Mouse (Mus musculus) heart, embryonic 14.5 days (tissue): ENCODE measurements around the gene Gata1. TPM values are rescaled to one million over a fixed set of nuclear protein-coding genes. Genes with fewer than 3 reads are reported as not detected.
"Not testable (repeated sequence)": the region's sequence is repeated elsewhere in the genome, so short reads cannot be mapped to it uniquely, and the experiment has no call there.

Source experiments
- ATAC-seq: fragments of 200-750 bp; cut with Nextera tagmentation; 2 replicates; pipeline ENCODE4 v1.8.0; 2017; ENCODE audit warnings: low read depth, moderate TSS enrichment; ENCODE audit not compliant: insufficient number of reproducible peaks, insufficient read depth, low FRiP score
- H3K27ac ChIP-seq, 2 experiments: fragments of 200-500 bp in 1 of 2; fragments of 300-500 bp in 1 of 2; sonication (generic) in 1 of 2; replicated peaks in 1 of 2; 2 replicates each; pipeline ENCODE4 v1.5.1; 2012 to 2014; ENCODE audit warnings: low read depth in 2 of 2, low read length in 2 of 2, control low read depth in 1 of 2, mild to moderate bottlenecking in 1 of 2, mixed read lengths in 1 of 2; ENCODE audit not compliant: control insufficient read depth in 1 of 2, insufficient read depth in 1 of 2
- H3K27me3 ChIP-seq: fragments of 300-500 bp; sonication (generic); 2 replicates; pipeline ENCODE4 v1.6.1; 2014; ENCODE audit warnings: mild to moderate bottlenecking, low read length, control low read depth; ENCODE audit not compliant: control insufficient read depth, insufficient read depth
- H3K36me3 ChIP-seq: fragments of 300-500 bp; sonication (generic); 2 replicates; pipeline ENCODE4 v1.6.1; 2014; ENCODE audit warnings: mild to moderate bottlenecking, control low read depth, low read length, mixed read lengths; ENCODE audit not compliant: control insufficient read depth, insufficient read depth
- H3K4me1 ChIP-seq, 2 experiments: fragments of 200-500 bp in 1 of 2; fragments of 300-500 bp in 1 of 2; sonication (generic) in 1 of 2; 2 replicates each; pipeline ENCODE4 v1.6.1; 2012 to 2014; ENCODE audit warnings: low read length in 2 of 2, control low read depth in 1 of 2, mixed read lengths in 1 of 2; ENCODE audit not compliant: control insufficient read depth in 2 of 2, insufficient read depth in 2 of 2
- H3K4me2 ChIP-seq: fragments of 300-500 bp; sonication (generic); 2 replicates; pipeline ENCODE4 v1.6.1; 2014; ENCODE audit warnings: mild to moderate bottlenecking, low read length
- H3K4me3 ChIP-seq, 2 experiments: fragments of 200-500 bp in 1 of 2; fragments of 300-500 bp in 1 of 2; sonication (generic) in 1 of 2; 2 replicates each; pipeline ENCODE4 v1.5.1; 2012 to 2014; ENCODE audit warnings: low read length in 2 of 2, mild to moderate bottlenecking in 2 of 2, control low read depth in 1 of 2, low read depth in 1 of 2, moderate library complexity in 1 of 2; ENCODE audit not compliant: control insufficient read depth in 1 of 2, insufficient read depth in 1 of 2
- H3K9ac ChIP-seq: fragments of 300-500 bp; sonication (generic); 2 replicates; pipeline ENCODE4 v1.6.1; 2014; ENCODE audit warnings: mild to moderate bottlenecking, low read length
- H3K9me3 ChIP-seq: fragments of 300-500 bp; sonication (generic); 2 replicates; pipeline ENCODE4 v1.6.1; 2016; ENCODE audit warnings: low read length, control low read depth; ENCODE audit not compliant: control insufficient read depth
- WGBS: fragments of 180-500 bp; shearing (Covaris S2); extraction: QIAGEN DNeasy Blood & Tissue Kit; methylation state at CpG from one replicate; pipeline ENCODE4 v1.1.7; 2014; 5-methylcytosine and 5-hydroxymethylcytosine counted together
- polyA plus RNA-seq: library from polyadenylated mRNA; unstranded; fragments of >200 nt; fragmentation: Nextera tagmentation; extraction: Ambion mirVana; gene quantifications from 2 replicates; pipeline ENCODE4 v1.2.1, GENCODE M21; 2014

Gata1 gene
- polyA plus RNA-seq, 1 experiment from 2014 or later = 0.24 TPM

GRCm38 (mm10) chrX:7917960-7918359 is 59.9 kb downstream of the Gata1 start:
- ATAC-seq = not testable (repeated sequence)
- 63% methylated on average over 6 of the region's 6 CpGs for WGBS

GRCm38 (mm10) chrX:7915669-7916068 is 62.2 kb downstream of the Gata1 start:
- not testable (repeated sequence) for H3K4me1 ChIP-seq, H3K27ac ChIP-seq, H3K4me2 ChIP-seq, H3K9ac ChIP-seq, H3K4me3 ChIP-seq, H3K9me3 ChIP-seq, H3K36me3 ChIP-seq, ATAC-seq
- H3K27me3 ChIP-seq = peaks cover 19% of the 10 kb centered on the region
- 23% methylated on average over 3 of the region's 3 CpGs for WGBS

More at GRCm38 (mm10) chrX:7917960-7918359, 59.9 kb downstream of the Gata1 start:
- H3K27ac ChIP-seq, H3K4me2 ChIP-seq, H3K9ac ChIP-seq, H3K36me3 ChIP-seq, H3K4me1 ChIP-seq, H3K9me3 ChIP-seq, H3K4me3 ChIP-seq: not testable (repeated sequence)
- H3K27me3 ChIP-seq = peaks cover 42% of the 10 kb centered on the region

GRCm38 (mm10) chrX:7910473-7910872 is 67.4 kb downstream of the Gata1 start:
- H3K9ac ChIP-seq = no peak overlapping the region
- 63% methylated on average over 6 of the region's 6 CpGs for WGBS
- H3K4me2 ChIP-seq = no peak overlapping the region
- no peak overlapping the region for H3K27ac ChIP-seq
- peaks cover 17% of the 10 kb centered on the region for H3K36me3 ChIP-seq
- H3K4me1 ChIP-seq = no peaks in the 10 kb centered on the region
- no peak overlapping the region for H3K4me3 ChIP-seq
- no peaks in the 10 kb centered on the region for H3K27me3 ChIP-seq
- ATAC-seq = no peak
- H3K9me3 ChIP-seq = no peaks in the 10 kb centered on the region

Other genes with a start within 250 kb of the Gata1 start
- gene Praf2, start 249.6 kb downstream of the Gata1 start, polyA plus RNA-seq = 36.3 and 40.8 TPM in 2 replicates
- gene Ccdc120, start 227.2 kb downstream of the Gata1 start, polyA plus RNA-seq = 4.7 and 5.9 TPM in 2 replicates
- gene Tfe3, start 215.5 kb downstream of the Gata1 start, polyA plus RNA-seq = 13.1 and 14.5 TPM in 2 replicates
- gene Gripap1, start 188.3 kb downstream of the Gata1 start, polyA plus RNA-seq = 25.0 and 26.6 TPM in 2 replicates
- 1.8 and 1.9 TPM in 2 replicates for gene Kcnd1, start 155.8 kb downstream of the Gata1 start, polyA plus RNA-seq
- 16.2 and 19.9 TPM in 2 replicates for gene Otud5, start 136.7 kb downstream of the Gata1 start, polyA plus RNA-seq
- 3.8 and 4.9 TPM in 2 replicates for gene Pim2, start 99.8 kb downstream of the Gata1 start, polyA plus RNA-seq
- 15.2 and 18.3 TPM in 2 replicates for gene Slc35a2, start 94.0 kb downstream of the Gata1 start, polyA plus RNA-seq
- gene Pqbp1, start 78.8 kb downstream of the Gata1 start, polyA plus RNA-seq = 61.9 and 65.1 TPM in 2 replicates
- gene Timm17b, start 78.7 kb downstream of the Gata1 start, polyA plus RNA-seq = 132 and 159 TPM in 2 replicates
- not detected in 2 replicates for gene Gm10491, start 70.2 kb downstream of the Gata1 start, polyA plus RNA-seq
- not detected in 2 replicates for gene Gm10490, start 68.5 kb downstream of the Gata1 start, polyA plus RNA-seq
- 0.09 and 0.63 TPM in 2 replicates for gene Pcsk1n, start 58.2 kb downstream of the Gata1 start, polyA plus RNA-seq
- gene Eras, start 49.5 kb downstream of the Gata1 start, polyA plus RNA-seq = not detected in 2 replicates
- 25.3 and 26.5 TPM in 2 replicates for gene Hdac6, start 30.2 kb downstream of the Gata1 start, polyA plus RNA-seq
- gene Glod5, start 40.4 kb upstream of the Gata1 start, polyA plus RNA-seq = not detected in 2 replicates
- gene Suv39h1, start 96.7 kb upstream of the Gata1 start, polyA plus RNA-seq = 28.4 and 28.9 TPM in 2 replicates
- gene Was, start 112.4 kb upstream of the Gata1 start, polyA plus RNA-seq = 0.24 and 0.54 TPM in 2 replicates
- gene Wdr13, start 154.8 kb upstream of the Gata1 start, polyA plus RNA-seq = 22.7 and 26.0 TPM in 2 replicates
- 317 and 375 TPM in 2 replicates for gene Rbm3, start 167.8 kb upstream of the Gata1 start, polyA plus RNA-seq
- gene Tbc1d25, start 198.1 kb upstream of the Gata1 start, polyA plus RNA-seq = 10.4 and 12.0 TPM in 2 replicates
- gene Ebp, start 215.4 kb upstream of the Gata1 start, polyA plus RNA-seq = 28.0 and 28.5 TPM in 2 replicates
- 3.6 and 4.2 TPM in 2 replicates for gene Porcn, start 228.5 kb upstream of the Gata1 start, polyA plus RNA-seq